Mouse (Mus musculus) ES-Bruce4 (cell line): ENCODE measurements around the gene Faah.

Experiments used
- CTCF ChIP-seq: IDR thresholded peaks from one replicate; pipeline ENCODE4 v1.8.1; 2011; ENCODE audit warnings: low read depth, low read length
- EP300 ChIP-seq: IDR thresholded peaks from 2 replicates; pipeline ENCODE4 v1.6.1; 2011; ENCODE audit warnings: low read depth, low read length; ENCODE audit not compliant: insufficient read depth
- POLR2A ChIP-seq: IDR thresholded peaks from one replicate; pipeline ENCODE4 v1.8.1; 2011; ENCODE audit warnings: low read length; ENCODE audit not compliant: insufficient read depth

- TF ChIP-seq POLR2A = no peak
- no peak for TF ChIP-seq CTCF
- TF ChIP-seq EP300 = no peak
These were observed 16.5 kb downstream of the Faah start for GRCm38 (mm10) chr4:116001206-116001605.
